Mouse (Mus musculus) C2C12 (cell line): Measurements from ENCODE around the gene Nudt8. TPM values are rescaled to one million over a fixed set of nuclear protein-coding genes. Genes with fewer than 3 reads are reported as not detected.

ENCODE experiments used
- H3K27me3 ChIP-seq: one replicate; pipeline ENCODE4 v1.6.1; 2011; ENCODE audit not compliant: control insufficient read depth, insufficient read depth, insufficient read length
- H3K36me3 ChIP-seq: one replicate; pipeline ENCODE4 v1.6.1; 2011; ENCODE audit not compliant: control insufficient read depth, insufficient read depth
- H3K4me3 ChIP-seq: one replicate; pipeline ENCODE4 v1.5.1; 2011; ENCODE audit warnings: mild to moderate bottlenecking, control low read depth; ENCODE audit not compliant: poor library complexity, insufficient read depth, severe bottlenecking
- H3K79me2 ChIP-seq: one replicate; pipeline ENCODE4 v1.6.1; 2011; ENCODE audit not compliant: control insufficient read depth, insufficient read depth
- H3K79me3 ChIP-seq: one replicate; pipeline ENCODE4 v1.6.1; 2011; ENCODE audit warnings: low read depth, control low read depth
- H3ac ChIP-seq: one replicate; pipeline ENCODE3; 2011; ENCODE audit warnings: low read depth; ENCODE audit not compliant: control insufficient read depth, insufficient read length
- CEBPB ChIP-seq: IDR thresholded peaks from one replicate; pipeline ENCODE4 v1.6.1; 2011; ENCODE audit warnings: low read depth, mild to moderate bottlenecking, control low read depth, moderate library complexity
- CTCF ChIP-seq: IDR thresholded peaks from one replicate; pipeline ENCODE4 v1.5.1; 2011; ENCODE audit not compliant: control insufficient read depth, insufficient read depth, insufficient read length
- FOSL1 ChIP-seq: IDR thresholded peaks from one replicate; pipeline ENCODE4 v1.8.0; 2011; ENCODE audit warnings: mild to moderate bottlenecking, low read length; ENCODE audit not compliant: poor library complexity, insufficient read depth, severe bottlenecking
- MAX ChIP-seq: IDR thresholded peaks from one replicate; pipeline ENCODE4 v1.6.1; 2011; ENCODE audit warnings: mild to moderate bottlenecking, control low read depth
- MYOD1 ChIP-seq: IDR thresholded peaks from one replicate; pipeline ENCODE4 v1.6.1; 2011; ENCODE audit warnings: low read depth; ENCODE audit not compliant: control insufficient read depth, insufficient read length
- MYOG ChIP-seq: IDR thresholded peaks from one replicate; pipeline ENCODE4 v1.6.1; 2011; ENCODE audit not compliant: control insufficient read depth, insufficient read length; ENCODE audit errors: extremely low read depth
- USF1 ChIP-seq: IDR thresholded peaks from one replicate; pipeline ENCODE4 v1.6.1; 2011; ENCODE audit warnings: low read depth, mild to moderate bottlenecking, control low read depth, moderate library complexity
- polyA plus RNA-seq: library from polyadenylated mRNA; unstranded; fragments of >200 nt; fragmentation: generic; extraction: Trizol; gene quantifications from one replicate; pipeline ENCODE4 v1.2.1, GENCODE M21; 2012; ENCODE audit warnings: missing spikeins

Nudt8 gene
- polyA plus RNA-seq, 1 experiment = 28.1 TPM

DNA sequence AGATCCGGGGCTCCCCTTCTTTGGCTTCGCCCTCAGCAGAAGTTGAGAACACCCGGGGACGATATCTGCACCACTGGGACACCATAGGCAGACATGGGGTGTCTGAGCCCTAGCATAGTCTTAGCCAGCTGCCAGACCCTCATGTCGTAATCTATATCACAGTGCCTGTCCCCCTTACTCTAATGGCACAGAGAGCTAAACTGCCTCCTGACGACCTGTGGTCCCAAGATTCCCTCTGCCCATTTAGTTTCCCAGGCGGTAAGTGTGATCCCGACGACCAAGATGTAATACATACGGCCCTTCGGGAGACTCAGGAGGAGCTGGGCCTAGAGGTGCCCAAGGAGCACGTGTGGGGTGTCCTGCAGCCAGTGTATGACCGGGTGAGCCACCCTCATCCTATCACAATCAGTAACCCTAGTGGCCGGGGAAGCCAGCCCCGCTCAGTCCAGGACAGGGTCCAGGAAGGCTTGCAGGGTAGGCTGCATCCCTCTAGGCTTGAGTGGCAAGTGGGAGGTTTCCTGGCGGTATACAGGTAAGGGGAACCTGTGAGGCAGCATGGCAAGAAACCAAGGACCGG lies 657 bp downstream of the Nudt8 start:
- H3ac ChIP-seq = peak overlapping the region; percentile 76
- peak overlapping the region; percentile 69 for H3K4me3 ChIP-seq
- peaks cover 8% of the 10 kb centered on the region for H3K36me3 ChIP-seq
- no peaks in the 10 kb centered on the region for H3K79me2 ChIP-seq
- no peaks in the 10 kb centered on the region for H3K27me3 ChIP-seq
- no peak for TF ChIP-seq CTCF
- no peak for TF ChIP-seq MYOD1
- TF ChIP-seq FOSL1 = no peak
- no peak for TF ChIP-seq USF1
- no peak for TF ChIP-seq MYOG
- no peak for TF ChIP-seq MAX
- TF ChIP-seq CEBPB = no peak
- no peaks in the 10 kb centered on the region for H3K79me3 ChIP-seq

DNA sequence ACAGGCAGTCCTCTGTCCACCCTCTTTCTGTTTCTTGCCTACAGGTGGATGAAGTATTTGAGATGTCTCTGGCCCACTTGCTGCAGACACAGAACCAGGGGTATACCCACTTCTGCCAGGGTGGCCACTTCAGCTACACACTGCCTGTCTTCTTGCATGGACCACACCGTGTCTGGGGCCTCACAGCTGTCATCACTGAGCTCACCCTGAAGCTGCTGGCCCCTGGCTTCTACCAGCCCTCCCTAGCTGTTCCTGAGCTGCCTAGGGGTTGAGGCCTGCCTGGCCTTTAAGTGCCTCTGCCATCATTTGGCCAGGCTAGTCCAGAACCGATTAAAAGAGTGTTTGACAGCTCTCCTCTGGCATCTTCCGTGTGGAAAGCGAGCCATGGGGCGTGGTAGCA lies 1.4 kb downstream of the Nudt8 start:
- TF ChIP-seq FOSL1 (no peak), MYOD1 (no peak), CTCF (no peak), CEBPB (no peak), MYOG (no peak), USF1 (no peak), MAX (no peak)
- Histone ChIP-seq H3K36me3 (peaks cover 16% of the 10 kb centered on the region), H3K79me3 (no peaks in the 10 kb centered on the region), H3ac (no peak overlapping the region), H3K4me3 (no peak overlapping the region), H3K79me2 (no peaks in the 10 kb centered on the region), H3K27me3 (no peaks in the 10 kb centered on the region)

DNA sequence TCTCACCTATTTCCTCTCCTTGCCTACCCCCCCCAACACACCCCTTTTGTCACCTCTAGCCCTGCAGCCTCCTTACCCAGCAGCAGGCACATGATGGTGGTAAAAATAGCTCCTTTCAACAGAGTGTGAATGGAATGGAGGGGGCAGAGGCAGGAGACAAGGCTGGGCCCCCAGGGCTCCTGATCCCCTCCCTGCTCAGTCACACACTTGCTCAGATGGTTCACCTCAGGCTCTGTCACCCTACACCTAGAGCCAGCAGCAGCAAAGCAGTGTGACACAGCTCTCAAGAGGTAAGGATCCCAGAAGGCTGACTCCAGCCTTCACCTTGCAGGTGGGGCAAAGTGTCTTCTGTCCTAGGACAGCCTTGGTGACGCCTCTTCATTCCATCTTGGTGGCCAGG lies 2.7 kb downstream of the Nudt8 start, which contains the start of gene Doc2g:
TSS of gene Doc2g (plus strand) at position 202 of the 400 bp plus-strand sequence.
- Histone ChIP-seq H3K4me3 (no peak within 1 kb of the TSS), H3K27me3 (no peaks in the 10 kb centered on the region), H3K79me3 (no peaks in the 10 kb centered on the region), H3K79me2 (no peaks in the 10 kb centered on the region), H3K36me3 (peaks cover 27% of the 10 kb centered on the region), H3ac (no peak within 1 kb of the TSS)
- TF ChIP-seq USF1 = no peak
- TF ChIP-seq FOSL1 = no peak
- TF ChIP-seq MAX = no peak
- TF ChIP-seq MYOD1 = no peak
- TF ChIP-seq CTCF = no peak
- TF ChIP-seq MYOG = no peak
- TF ChIP-seq CEBPB = no peak

DNA sequence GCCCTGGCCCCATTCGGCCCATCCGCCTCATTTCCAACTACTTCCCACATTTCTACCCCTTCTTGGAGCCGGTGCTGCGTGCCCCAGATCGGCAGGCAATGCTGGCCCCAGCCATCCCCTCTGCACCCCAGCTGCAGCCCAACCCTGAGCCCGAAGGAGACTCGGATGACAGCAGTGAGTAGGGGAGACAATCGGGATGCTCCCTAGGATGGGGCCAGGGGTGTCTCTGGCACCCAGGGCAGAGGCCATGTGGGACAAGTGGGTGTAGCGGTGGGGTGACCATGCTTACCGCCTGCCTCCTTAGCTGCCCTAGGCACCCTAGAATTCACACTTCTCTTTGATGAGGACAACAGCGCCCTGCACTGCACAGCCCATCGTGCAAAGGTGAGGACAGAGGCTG lies 3.3 kb downstream of the Nudt8 start:
- Histone ChIP-seq H3K4me3 (no peak overlapping the region), H3K27me3 (no peaks in the 10 kb centered on the region), H3K36me3 (peaks cover 32% of the 10 kb centered on the region), H3K79me2 (no peaks in the 10 kb centered on the region), H3K79me3 (no peaks in the 10 kb centered on the region), H3ac (no peak overlapping the region)
- no peak for TF ChIP-seq CEBPB
- no peak for TF ChIP-seq USF1
- no peak for TF ChIP-seq FOSL1
- TF ChIP-seq CTCF = no peak
- TF ChIP-seq MYOD1 = no peak
- no peak for TF ChIP-seq MYOG
- TF ChIP-seq MAX = no peak

DNA sequence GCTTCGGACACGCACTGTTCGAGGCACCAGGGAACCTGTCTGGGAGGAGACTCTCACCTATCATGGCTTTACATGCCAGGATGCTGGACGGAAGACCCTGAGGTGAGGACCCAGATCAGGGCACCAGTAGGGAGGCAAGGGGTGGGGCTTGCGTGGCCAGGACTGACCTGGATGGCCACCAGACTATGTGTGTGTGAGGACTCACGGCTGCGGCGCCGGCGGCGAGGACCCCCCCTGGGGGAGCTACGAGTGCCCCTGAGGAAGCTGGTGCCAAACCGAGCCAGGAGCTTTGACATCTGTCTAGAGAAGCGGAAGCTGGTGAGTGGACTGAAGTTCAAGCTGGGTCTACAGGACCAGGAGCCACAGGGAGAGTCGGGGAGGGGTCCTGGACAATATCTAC lies 4.0 kb downstream of the Nudt8 start:
- Histone ChIP-seq H3K36me3 (peaks cover 36% of the 10 kb centered on the region), H3K79me2 (no peaks in the 10 kb centered on the region)
- TF ChIP-seq MAX (no peak), CTCF (no peak), FOSL1 (no peak), MYOG (no peak), MYOD1 (no peak), CEBPB (no peak), USF1 (no peak)

DNA sequence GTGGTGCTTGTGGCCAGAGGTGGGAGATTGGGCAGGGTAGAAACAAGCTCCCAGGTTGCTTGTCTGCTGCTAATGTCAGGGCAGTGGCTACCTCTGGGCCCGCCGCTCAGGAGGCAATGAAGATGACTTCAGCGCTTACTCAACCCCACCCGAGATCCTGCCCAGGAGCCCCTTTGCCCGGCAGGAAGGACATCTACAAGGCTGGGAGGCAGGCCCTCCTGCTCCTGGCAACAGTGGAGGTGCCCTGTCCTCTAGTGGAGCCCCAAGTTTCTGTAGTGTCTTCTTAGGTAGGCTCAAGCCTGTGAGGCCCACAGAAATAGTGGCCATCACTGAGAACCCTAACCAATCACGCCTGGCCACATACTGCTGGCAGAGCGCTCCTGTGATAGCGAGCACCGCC lies 4.7 kb downstream of the Nudt8 start:
- peaks cover 43% of the 10 kb centered on the region for H3K36me3 ChIP-seq
- H3K79me2 ChIP-seq = no peaks in the 10 kb centered on the region
- TF ChIP-seq MAX (no peak), MYOG (no peak), CEBPB (no peak), USF1 (no peak), FOSL1 (no peak), MYOD1 (no peak), CTCF (no peak)
- H3K79me3 ChIP-seq = no peaks in the 10 kb centered on the region
- H3K4me3 ChIP-seq = no peak overlapping the region
- no peak overlapping the region for H3ac ChIP-seq
- no peaks in the 10 kb centered on the region for H3K27me3 ChIP-seq

More for the DNA sequence above, 4.0 kb downstream of the Nudt8 start:
- H3K4me3 ChIP-seq = no peak overlapping the region
- no peaks in the 10 kb centered on the region for H3K27me3 ChIP-seq
- H3ac ChIP-seq = no peak overlapping the region
- no peaks in the 10 kb centered on the region for H3K79me3 ChIP-seq
